Mouse (Mus musculus): ENCODE measurements around the gene Idh2.

Gene Idh2

GRCm38 (mm10) chr7:80121083-80121482, 5.9 kb upstream of the Idh2 start:
- no peak for DNase-seq

- DNase-seq = no peak
Observed at GRCm38 (mm10) chr7:80119198-80119597, 4.0 kb upstream of the Idh2 start.

DNA sequence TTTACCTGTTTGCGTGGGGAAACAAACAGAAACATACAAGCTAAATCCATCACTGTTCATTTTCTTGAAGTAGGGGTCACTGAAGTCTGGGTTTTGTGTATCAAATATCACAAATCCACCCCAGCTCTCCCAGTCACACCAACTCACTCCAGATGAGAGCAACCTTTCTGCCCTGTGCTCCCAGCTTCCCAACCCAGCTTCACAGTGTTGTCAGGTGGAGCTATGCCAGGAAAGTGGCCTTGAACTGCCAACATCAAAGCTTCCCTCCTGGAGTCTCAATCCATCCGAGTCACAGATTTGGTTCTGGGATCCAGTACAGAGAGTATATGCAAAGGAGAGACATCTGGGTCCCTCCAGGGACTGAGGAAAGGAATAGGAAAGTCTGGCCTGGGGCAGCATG, 966 bp upstream of the Idh2 start:
- no peak for DNase-seq

DNA sequence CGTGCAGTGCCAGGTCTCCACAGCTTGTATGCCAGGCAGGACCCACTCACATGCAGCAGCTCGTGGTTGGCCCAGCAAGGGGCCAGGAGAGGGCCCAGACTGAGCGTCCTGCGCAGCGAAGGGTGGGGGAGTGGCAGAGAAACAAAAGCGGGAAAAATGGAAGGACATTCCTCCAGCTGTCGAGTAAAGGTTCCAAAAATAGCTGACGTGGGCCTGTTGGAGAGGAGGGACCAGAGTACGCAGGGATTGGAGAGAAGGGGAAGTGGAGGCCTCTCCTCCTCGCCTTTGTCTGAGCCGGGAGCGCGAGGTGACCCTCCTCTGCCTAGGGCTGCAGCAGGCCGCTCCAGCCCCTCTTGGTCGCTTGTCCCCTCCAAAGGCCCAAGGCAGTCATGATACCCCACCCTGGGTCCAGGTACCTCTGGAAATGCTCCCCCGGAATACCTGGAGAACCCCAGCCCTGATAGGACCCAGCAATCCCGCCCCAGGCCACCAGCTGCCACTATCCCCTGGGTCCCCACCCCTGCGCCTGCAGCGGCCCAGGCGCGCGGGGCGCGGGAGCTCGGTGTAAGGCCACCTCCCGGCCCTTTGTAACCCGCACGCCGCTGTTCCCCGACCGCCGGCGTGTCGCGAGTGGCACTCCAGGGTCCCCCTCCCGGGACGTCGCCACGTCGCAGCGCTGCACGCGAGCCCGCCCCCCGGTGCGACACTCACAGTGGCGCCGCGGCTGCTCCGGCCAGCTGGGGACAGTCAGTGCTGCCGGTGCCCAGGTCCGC, 555 bp downstream of the Idh2 start:
- DNase-seq = peak; percentile 44

DNA sequence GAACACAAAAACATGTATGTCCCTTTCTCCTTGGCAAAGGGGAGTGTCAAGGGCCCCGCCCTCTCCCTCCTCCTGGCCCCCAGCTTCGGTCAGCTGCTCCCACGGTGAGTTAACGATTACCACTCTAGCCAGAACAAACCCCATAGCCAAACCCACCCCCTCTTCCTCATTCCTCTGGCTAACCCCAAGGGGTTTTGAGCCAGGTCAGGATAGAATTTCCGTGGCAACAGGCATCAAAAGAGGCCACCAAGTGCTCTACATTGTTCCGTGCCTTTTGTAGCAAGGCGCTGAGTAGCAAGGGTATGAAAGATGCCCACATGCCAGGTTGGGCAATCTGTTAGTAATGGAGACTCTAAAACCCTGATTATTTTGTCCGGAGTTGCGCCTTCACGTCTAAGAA, 1.2 kb downstream of the Idh2 start:
- DNase-seq = peak; percentile 29

DNA sequence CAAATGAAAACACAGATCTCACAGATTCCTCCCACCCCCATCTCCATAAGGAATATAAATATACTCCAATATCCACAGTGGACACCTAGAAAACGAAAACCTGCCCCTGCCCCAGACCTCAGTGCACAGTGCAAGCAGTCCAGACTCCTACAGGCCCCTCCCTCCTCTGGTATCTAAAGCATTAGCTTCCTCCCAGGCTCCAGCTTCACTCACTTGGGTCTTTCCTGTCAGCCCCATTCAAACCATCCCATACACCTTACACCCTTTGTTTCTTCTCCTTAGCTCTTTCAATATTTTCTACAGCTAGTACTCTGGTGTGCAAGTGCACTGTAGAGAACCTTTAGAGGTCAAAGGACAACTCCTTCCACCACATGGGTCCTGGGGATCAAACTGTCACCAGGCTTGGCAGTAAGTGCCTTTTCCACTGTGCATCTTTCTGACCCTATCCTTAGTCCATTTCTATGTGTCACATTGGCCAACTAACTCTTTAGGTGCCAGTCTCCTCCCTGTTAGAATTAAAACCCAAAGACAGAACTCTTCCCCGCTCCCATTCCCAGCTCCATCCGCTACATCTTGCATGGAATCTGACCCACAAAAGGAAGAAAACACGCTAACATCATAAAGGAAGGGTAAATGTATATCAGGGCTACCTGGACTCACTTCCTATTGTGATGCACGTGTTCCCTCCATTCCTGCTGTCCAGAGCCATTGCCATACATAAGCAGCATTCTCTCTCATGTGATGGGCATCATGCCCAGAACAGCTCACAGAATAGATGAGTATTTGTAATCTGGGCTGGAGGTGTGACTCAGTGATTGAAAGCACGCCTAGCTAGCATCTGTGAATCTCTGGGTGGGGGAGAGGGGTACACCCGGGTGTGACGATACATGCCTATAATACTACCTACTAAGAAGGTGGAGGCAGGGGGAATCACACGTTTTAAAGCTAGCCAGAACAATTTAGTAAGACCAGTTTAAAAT, 3.8 kb downstream of the Idh2 start:
- DNase-seq = no peak

- DNase-seq = no peak
Observed at GRCm38 (mm10) chr7:80106441-80106840, 8.8 kb downstream of the Idh2 start.

DNA sequence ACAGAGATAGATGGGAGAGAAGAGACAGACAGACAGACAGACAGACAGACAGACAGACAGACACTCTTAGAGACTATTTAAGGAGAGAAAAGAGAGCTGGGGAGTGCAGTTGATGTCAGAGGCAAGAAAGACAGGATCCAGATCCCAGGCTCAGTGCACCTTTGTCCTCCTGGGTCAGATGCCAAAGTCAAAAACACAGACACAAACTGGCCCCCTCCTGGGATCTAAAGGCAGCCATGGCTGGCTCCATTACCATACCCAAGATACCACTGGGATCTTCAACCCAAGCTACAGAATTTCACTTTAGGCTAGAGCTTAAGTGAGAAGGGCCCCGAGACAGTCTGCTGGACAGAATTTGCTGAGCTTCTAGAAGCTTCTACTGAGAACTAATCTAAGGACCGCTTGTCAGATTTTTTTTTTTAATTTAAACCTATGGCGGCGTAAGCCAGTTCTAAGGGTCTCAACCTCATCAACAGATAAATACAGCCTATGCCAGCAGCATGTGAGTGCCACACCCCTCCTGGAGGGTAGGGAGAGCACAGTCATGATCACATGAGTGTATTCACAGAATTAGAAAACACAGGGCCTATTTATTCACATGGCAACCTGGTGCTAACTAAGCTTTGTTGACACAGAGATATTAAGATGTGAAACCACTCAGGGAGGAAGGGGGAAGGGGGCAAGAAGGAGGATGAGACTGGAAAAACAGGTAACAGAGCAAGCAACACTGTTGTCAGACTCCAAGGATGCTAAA, 9.4 kb downstream of the Idh2 start:
- DNase-seq = no peak

DNA sequence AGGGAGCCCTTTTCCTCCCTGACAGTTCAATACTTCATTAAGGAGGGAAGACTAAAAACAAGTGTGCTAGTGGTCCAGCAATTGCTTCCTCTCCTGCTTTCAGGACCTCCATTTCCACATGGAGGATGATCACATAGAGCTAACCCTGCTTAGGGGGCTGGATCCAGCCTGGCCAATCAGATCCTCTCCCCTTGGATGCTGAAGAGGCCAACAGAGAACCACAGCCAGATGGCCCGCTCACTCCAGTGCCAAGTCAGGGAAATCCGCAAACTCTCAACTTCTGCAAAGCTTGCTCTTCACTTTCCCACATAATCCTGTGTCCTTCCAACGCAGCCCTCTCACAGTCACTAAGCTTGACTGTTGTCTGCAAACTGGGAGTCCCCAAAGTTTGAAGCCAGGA, 11.9 kb downstream of the Idh2 start:
- no peak for DNase-seq

DNA sequence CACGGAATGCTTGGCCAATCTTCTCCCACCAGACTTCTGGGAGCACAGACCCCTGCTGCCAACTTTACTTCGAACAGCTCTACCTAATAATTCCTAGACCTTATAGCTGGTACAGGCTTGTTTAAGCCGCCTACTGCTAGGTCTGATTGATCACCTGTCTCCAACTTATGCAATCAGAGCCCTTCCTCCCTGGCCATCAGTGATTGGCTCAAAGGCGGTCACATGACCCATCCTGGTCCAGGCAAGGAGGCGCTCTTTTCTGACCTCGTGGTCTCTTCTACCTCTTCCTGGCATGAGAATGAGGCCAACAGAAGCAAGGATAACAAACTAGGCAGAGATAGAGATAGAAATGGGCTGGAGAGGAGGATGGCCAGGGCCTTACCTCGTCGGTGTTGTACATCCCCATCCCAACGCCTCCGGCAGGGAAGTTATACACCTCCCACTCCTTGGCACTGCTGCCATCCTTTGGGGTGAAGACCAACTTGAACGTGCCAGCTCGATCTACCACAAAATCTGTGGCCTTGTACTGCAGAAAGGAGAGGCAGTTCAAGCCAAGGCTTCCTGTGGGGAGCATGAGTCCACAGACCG, 16.7 kb downstream of the Idh2 start:
- DNase-seq = no peak

DNA sequence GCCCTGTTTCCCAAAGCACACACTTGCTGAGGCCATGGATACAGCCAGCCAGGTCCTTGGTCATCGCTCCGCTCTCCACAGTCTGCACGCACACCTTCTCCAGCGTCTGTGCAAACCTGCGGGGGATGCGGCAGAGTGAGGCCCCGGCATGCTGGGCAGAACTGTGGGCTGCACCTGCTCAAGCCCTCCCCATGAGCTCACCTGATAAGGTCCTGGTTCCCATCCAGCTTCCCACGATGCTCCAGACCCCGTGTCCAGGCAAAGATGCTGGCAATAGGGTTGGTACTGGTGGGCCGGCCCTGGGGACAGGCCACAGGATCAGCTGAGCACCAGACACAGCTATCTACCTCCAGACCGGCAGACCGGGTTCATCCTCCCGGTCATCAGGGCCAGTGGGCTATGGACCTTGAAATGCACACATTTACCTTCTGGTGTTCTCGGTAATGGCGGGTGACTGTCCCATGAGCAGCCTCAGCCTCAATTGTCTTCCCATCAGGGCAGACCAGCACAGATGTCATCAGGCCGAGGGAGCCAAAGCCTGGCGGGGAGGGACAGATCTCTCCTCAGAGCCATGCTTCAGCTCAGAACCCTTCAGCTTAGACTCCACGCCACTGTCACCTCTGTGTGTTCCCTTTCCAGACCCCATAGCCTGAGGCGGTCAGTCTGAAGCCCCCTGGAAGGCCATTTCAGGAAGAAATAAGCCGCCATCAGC, 19.4 kb downstream of the Idh2 start:
- peak; percentile 29 for DNase-seq

- no peak for DNase-seq
Observed at GRCm38 (mm10) chr7:80094481-80094880, 20.7 kb downstream of the Idh2 start.

- peak; percentile 48 for DNase-seq
Observed at GRCm38 (mm10) chr7:80092351-80093046, 22.7 kb downstream of the Idh2 start.

GRCm38 (mm10) chr7:80091866-80092210, 23.4 kb downstream of the Idh2 start:
- no peak for DNase-seq

- DNase-seq = no peak
Observed at GRCm38 (mm10) chr7:80091004-80091865, 24.0 kb downstream of the Idh2 start.

- DNase-seq = no peak
Observed at GRCm38 (mm10) chr7:80090191-80091003, 24.8 kb downstream of the Idh2 start.

GRCm38 (mm10) chr7:80088191-80088590, 27.0 kb downstream of the Idh2 start:
- DNase-seq = no peak

DNA sequence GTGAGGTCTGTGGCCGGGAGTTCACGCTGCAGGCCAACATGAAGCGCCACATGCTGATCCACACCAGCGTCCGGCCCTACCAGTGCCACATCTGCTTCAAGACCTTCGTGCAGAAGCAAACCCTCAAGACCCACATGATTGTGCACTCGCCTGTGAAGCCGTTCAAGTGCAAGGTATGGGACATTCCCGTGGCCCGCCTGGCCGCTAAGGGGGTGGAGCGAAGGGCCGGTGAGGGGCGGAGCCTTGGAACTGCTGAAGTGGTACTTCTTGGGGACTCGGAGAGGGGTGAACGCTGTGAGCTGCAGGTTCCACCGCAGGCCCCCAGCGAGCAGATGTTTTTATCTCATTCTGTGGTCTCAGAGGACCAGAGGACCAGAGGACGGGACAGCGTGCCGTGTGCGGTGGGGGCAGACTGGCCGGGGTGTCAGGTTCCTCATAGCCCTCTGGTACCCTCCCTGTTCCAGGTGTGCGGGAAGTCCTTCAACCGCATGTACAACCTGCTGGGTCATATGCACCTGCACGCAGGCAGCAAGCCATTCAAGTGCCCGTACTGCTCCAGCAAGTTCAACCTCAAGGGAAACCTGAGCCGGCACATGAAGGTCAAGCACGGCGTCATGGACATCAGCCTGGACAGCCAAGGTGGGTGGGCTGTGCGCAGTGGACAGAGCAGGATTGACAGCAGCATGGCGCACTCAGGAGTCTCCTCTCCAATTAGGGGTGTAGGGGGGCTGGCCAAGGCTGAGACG, 29.0 kb downstream of the Idh2 start:
- no peak for DNase-seq

GRCm38 (mm10) chr7:80084484-80084931, 30.7 kb downstream of the Idh2 start:
- DNase-seq = no peak

All from cerebellum, adult 11 months (tissue).